ENCODE assay signal across 8 mouse cellular contexts in genomic region chr6:84697474-84698287, GRCm38 (mm10).
DNase-seq lines count a peak whose midpoint lies in the region; ATAC-seq and TF ChIP-seq lines count a peak whose summit lies in the region.

No protein-coding gene starts in this region.

- no peak overlapping the region for H3K4me2 ChIP-seq in hindbrain, embryonic 11.5 days (replicated peaks; ENCODE audit: low read depth, low read length)

- no peak for ATAC-seq in hindbrain, embryonic 11.5 days (ENCODE audit: low FRiP score)

- TF ChIP-seq CTCF in MEL (IDR thresholded peaks at IDR 0.05 in 2 of 3, conservative IDR thresholded peaks at IDR 0.05 in 1 of 3; ENCODE audit: control insufficient read depth in 1 of 3, insufficient read depth in 1 of 3, low read depth in 2 of 3, low read length in 3 of 3, poor library complexity in 1 of 3, severe bottlenecking in 1 of 3), result no peak

- no peaks in the 10 kb centered on the region for H3K27me3 ChIP-seq in MEL (ENCODE audit: control insufficient read depth in 1 of 2, insufficient read depth in 2 of 2, low read length in 2 of 2)
- no peaks in the 10 kb centered on the region for H3K27me3 ChIP-seq in hindbrain, embryonic 11.5 days (ENCODE audit: control insufficient read depth, insufficient read depth, low read length)

- peak; percentile 11 for DNase-seq in MEL (ENCODE audit: low read depth, low spot score)
- peak; percentile 55 for DNase-seq in embryo, embryonic 10.5 days (ENCODE audit: low spot score)
- peak; percentile 35 for DNase-seq in heart, postnatal 4 days
- peak; percentile 48 for DNase-seq in lung, postnatal 10 days
- DNase-seq in yolk sac, embryonic 10.5 days (ENCODE audit: low spot score), result peak; percentile 18
- DNase-seq in cerebellum, adult 11-12 months, result no peak
- no peak for DNase-seq in hindbrain, embryonic 11.5 days (ENCODE audit: low spot score)
- DNase-seq in right cerebral cortex, postnatal 10 days (ENCODE audit: low spot score in 2 of 2), result no peak

- no peak for TF ChIP-seq RAD21 in MEL (IDR thresholded peaks at IDR 0.05; ENCODE audit: low read depth, low read length)

- no peaks in the 10 kb centered on the region for H3K9me3 ChIP-seq in MEL (replicated peaks; ENCODE audit: insufficient read depth, low read length)
- no peaks in the 10 kb centered on the region for H3K9me3 ChIP-seq in hindbrain, embryonic 11.5 days (ENCODE audit: control insufficient read depth, low read length)

- WGBS in hindbrain, embryonic 11.5 days, result 47% methylated on average over 9 of the region's 9 CpGs

- no peak overlapping the region for H3K27ac ChIP-seq in MEL (ENCODE audit: control insufficient read depth, low read depth, low read length)
- H3K27ac ChIP-seq in hindbrain, embryonic 11.5 days (ENCODE audit: low read depth, low read length), result no peak overlapping the region

- peaks cover 4 to 23% of the 10 kb centered on the region in 2 experiments for H3K4me1 ChIP-seq in MEL (ENCODE audit: control insufficient read depth in 1 of 2, insufficient read depth in 2 of 2, low read length in 2 of 2)
- peaks cover 5% of the 10 kb centered on the region for H3K4me1 ChIP-seq in hindbrain, embryonic 11.5 days (replicated peaks; ENCODE audit: control insufficient read depth, insufficient read depth, low read length)

- TF ChIP-seq POLR2A in MEL (IDR thresholded peaks at IDR 0.05; ENCODE audit: control insufficient read depth in 1 of 2, insufficient read depth in 1 of 2, low read depth in 1 of 2, low read length in 2 of 2, poor library complexity in 1 of 2), result no peak

- peaks cover 0 to 18% of the 10 kb centered on the region in 2 experiments; a peak in 2 of 4 replicates for H3K36me3 ChIP-seq in MEL (ENCODE audit: control insufficient read depth in 1 of 2, insufficient read depth in 2 of 2, low read length in 2 of 2)
- no peaks in the 10 kb centered on the region for H3K36me3 ChIP-seq in hindbrain, embryonic 11.5 days (ENCODE audit: control insufficient read depth, insufficient read depth, low read length)

- no peak overlapping the region for H3K4me3 ChIP-seq in MEL (ENCODE audit: control insufficient read depth in 1 of 2, insufficient read depth in 1 of 2, low read depth in 2 of 2, low read length in 2 of 2)
- H3K4me3 ChIP-seq in hindbrain, embryonic 11.5 days (ENCODE audit: low read depth, low read length), result no peak overlapping the region

- no peak overlapping the region for H3K9ac ChIP-seq in MEL (ENCODE audit: control insufficient read depth, low read depth, low read length, poor library complexity, severe bottlenecking)
- no peak overlapping the region for H3K9ac ChIP-seq in hindbrain, embryonic 11.5 days (ENCODE audit: low read depth, low read length)

- H3K79me2 ChIP-seq in MEL (ENCODE audit: control insufficient read depth, insufficient read depth, low read length, poor library complexity), result no peaks in the 10 kb centered on the region

- no peak for TF ChIP-seq EP300 in MEL (IDR thresholded peaks at IDR 0.05; ENCODE audit: low read depth in 1 of 2, low read length in 2 of 2)

TF ChIP-seq in MEL, 35 proteins besides CTCF, POLR2A, EP300 and RAD21:
- TF ChIP-seq MAFK (IDR thresholded peaks at IDR 0.05; ENCODE audit: borderline replicate concordance, low read depth, low read length) (no peak), ELF1 (IDR thresholded peaks at IDR 0.05; ENCODE audit: low read depth, low read length) (no peak), MXI1 (IDR thresholded peaks at IDR 0.05; ENCODE audit: low read depth, low read length) (no peak), JUND (IDR thresholded peaks at IDR 0.05; ENCODE audit: low read depth, low read length) (no peak)

Comparison
In these comparisons a context has a peak if more than half of its experiments do, and no peak if none do; other contexts are left out.
1. DNase-seq: peak in MEL (single experiment), embryo, embryonic 10.5 days (single experiment), heart, postnatal 4 days (single experiment), lung, postnatal 10 days (single experiment) and yolk sac, embryonic 10.5 days (single experiment); none in cerebellum, adult 11-12 months (single experiment), hindbrain, embryonic 11.5 days (single experiment) and right cerebral cortex, postnatal 10 days (0 of 2).